Mouse (Mus musculus): Measurements from ENCODE around the gene Gnb3. TPM values are rescaled to one million over a fixed set of nuclear protein-coding genes. Genes with fewer than 3 reads are reported as not detected.

Gene Gnb3
- polyA plus RNA-seq, 1 experiment from 2014 or later, result 0.46 TPM

- Histone ChIP-seq H3K4me2 (no peak overlapping the region), H3K4me1 (peaks cover 7% of the 10 kb centered on the region; the same call in 1 of the 2 replicates), H3K27ac (no peak overlapping the region), H3K9ac (no peak overlapping the region), H3K36me3 (ENCODE audit: poor library complexity, severe bottlenecking) (no peaks in the 10 kb centered on the region), H3K9me3 (replicated peaks) (no peaks in the 10 kb centered on the region), H3K4me3 (no peak overlapping the region), H3K27me3 (no peaks in the 10 kb centered on the region)
- no peak for ATAC-seq
- 53% methylated on average over 8 of the region's 8 CpGs for WGBS
Observed at GRCm38 (mm10) chr6:124786756-124787420, 53.2 kb downstream of the Gnb3 start.

Other genes with a start within 250 kb of the Gnb3 start
- gene C1s2, start 204.2 kb downstream of the Gnb3 start, polyA plus RNA-seq (2015; fragmentation: Nextera tagmentation; extraction: Ambion mirVana), result 0.13 TPM in 1 of 2 replicates, not detected in the other
- gene Lpcat3, start 177.2 kb downstream of the Gnb3 start, polyA plus RNA-seq (2015; fragmentation: Nextera tagmentation; extraction: Ambion mirVana), result 34.8 and 36.6 TPM in 2 replicates
- gene Emg1, start 128.1 kb downstream of the Gnb3 start, polyA plus RNA-seq (2015; fragmentation: Nextera tagmentation; extraction: Ambion mirVana), result 194 and 209 TPM in 2 replicates
- 289 and 292 TPM in 2 replicates for gene Phb2, start 127.9 kb downstream of the Gnb3 start, polyA plus RNA-seq (2015; fragmentation: Nextera tagmentation; extraction: Ambion mirVana)
- gene Ptpn6, start 101.6 kb downstream of the Gnb3 start, polyA plus RNA-seq (2015; fragmentation: Nextera tagmentation; extraction: Ambion mirVana), result 2.5 and 3.8 TPM in 2 replicates
- gene Grcc10, start 98.9 kb downstream of the Gnb3 start, polyA plus RNA-seq (2015; fragmentation: Nextera tagmentation; extraction: Ambion mirVana), result 675 and 699 TPM in 2 replicates
- gene Gm45234, start 84.3 kb downstream of the Gnb3 start, polyA plus RNA-seq (2015; fragmentation: Nextera tagmentation; extraction: Ambion mirVana), result not detected in 2 replicates
- 17.7 and 19.8 TPM in 2 replicates for gene Atn1, start 83.8 kb downstream of the Gnb3 start, polyA plus RNA-seq (2015; fragmentation: Nextera tagmentation; extraction: Ambion mirVana)
- gene Eno2, start 70.6 kb downstream of the Gnb3 start, polyA plus RNA-seq (2015; fragmentation: Nextera tagmentation; extraction: Ambion mirVana), result 15.4 and 19.4 TPM in 2 replicates
- 3.6 and 5.9 TPM in 2 replicates for gene Lrrc23, start 60.5 kb downstream of the Gnb3 start, polyA plus RNA-seq (2015; fragmentation: Nextera tagmentation; extraction: Ambion mirVana)
- 5.1 and 5.3 TPM in 2 replicates for gene Spsb2, start 31.6 kb downstream of the Gnb3 start, polyA plus RNA-seq (2015; fragmentation: Nextera tagmentation; extraction: Ambion mirVana)
- gene Tpi1, start 26.0 kb downstream of the Gnb3 start, polyA plus RNA-seq (2015; fragmentation: Nextera tagmentation; extraction: Ambion mirVana), result 467 and 491 TPM in 2 replicates
- gene Usp5, start 10.8 kb downstream of the Gnb3 start, polyA plus RNA-seq (2015; fragmentation: Nextera tagmentation; extraction: Ambion mirVana), result 178 and 203 TPM in 2 replicates
- gene Cdca3, start 10.7 kb downstream of the Gnb3 start, polyA plus RNA-seq (2015; fragmentation: Nextera tagmentation; extraction: Ambion mirVana), result 207 and 217 TPM in 2 replicates
- 11.4 and 12.4 TPM in 2 replicates for gene P3h3, start 17.5 kb upstream of the Gnb3 start, polyA plus RNA-seq (2015; fragmentation: Nextera tagmentation; extraction: Ambion mirVana)
- 11.7 and 13.4 TPM in 2 replicates for gene Gpr162, start 23.7 kb upstream of the Gnb3 start, polyA plus RNA-seq (2015; fragmentation: Nextera tagmentation; extraction: Ambion mirVana)
- gene Cd4, start 47.9 kb upstream of the Gnb3 start, polyA plus RNA-seq (2015; fragmentation: Nextera tagmentation; extraction: Ambion mirVana), result 0.08 TPM in 2 replicates
- gene Lag3, start 71.4 kb upstream of the Gnb3 start, polyA plus RNA-seq (2015; fragmentation: Nextera tagmentation; extraction: Ambion mirVana), result 1.3 and 1.9 TPM in 2 replicates
- gene Ptms, start 79.8 kb upstream of the Gnb3 start, polyA plus RNA-seq (2015; fragmentation: Nextera tagmentation; extraction: Ambion mirVana), result 588 and 626 TPM in 2 replicates
- gene Mlf2, start 91.1 kb upstream of the Gnb3 start, polyA plus RNA-seq (2015; fragmentation: Nextera tagmentation; extraction: Ambion mirVana), result 398 and 409 TPM in 2 replicates
- gene Cops7a, start 125.3 kb upstream of the Gnb3 start, polyA plus RNA-seq (2015; fragmentation: Nextera tagmentation; extraction: Ambion mirVana), result 89.0 and 99.3 TPM in 2 replicates
- gene Pianp, start 156.4 kb upstream of the Gnb3 start, polyA plus RNA-seq (2015; fragmentation: Nextera tagmentation; extraction: Ambion mirVana), result 13.0 and 16.1 TPM in 2 replicates
- gene Zfp384, start 168.9 kb upstream of the Gnb3 start, polyA plus RNA-seq (2015; fragmentation: Nextera tagmentation; extraction: Ambion mirVana), result 18.1 and 19.9 TPM in 2 replicates
- 190 and 200 TPM in 2 replicates for gene Ing4, start 199.5 kb upstream of the Gnb3 start, polyA plus RNA-seq (2015; fragmentation: Nextera tagmentation; extraction: Ambion mirVana)
- 19.1 and 20.9 TPM in 2 replicates for gene Acrbp, start 209.4 kb upstream of the Gnb3 start, polyA plus RNA-seq (2015; fragmentation: Nextera tagmentation; extraction: Ambion mirVana)
- 0.38 and 0.44 TPM in 2 replicates for gene Lpar5, start 227.6 kb upstream of the Gnb3 start, polyA plus RNA-seq (2015; fragmentation: Nextera tagmentation; extraction: Ambion mirVana)